Mouse (Mus musculus) limb, embryonic 15.5 days (tissue): ENCODE data around the gene Braf. TPM values are rescaled to one million over a fixed set of nuclear protein-coding genes. Genes with fewer than 3 reads are reported as not detected.
A peak's percentile ranks its signal among the peaks of the same experiment; 100 is the strongest.

Experiments used
- ATAC-seq: fragments of 200-750 bp; cut with Nextera tagmentation; 2 replicates; pipeline ENCODE4 v1.8.0; 2017; ENCODE audit warnings: low read depth, moderate TSS enrichment; ENCODE audit not compliant: insufficient number of reproducible peaks, low FRiP score, low TSS enrichment
- H3K27ac ChIP-seq: fragments of 300-500 bp; sonication (generic); 2 replicates; pipeline ENCODE4 v1.5.1; 2015; ENCODE audit warnings: moderate library complexity, mild to moderate bottlenecking, inconsistent platforms
- H3K27me3 ChIP-seq: fragments of 300-500 bp; sonication (generic); 2 replicates; pipeline ENCODE4 v1.6.1; 2015; ENCODE audit warnings: inconsistent platforms
- H3K36me3 ChIP-seq: fragments of 300-500 bp; sonication (generic); 2 replicates; pipeline ENCODE4 v1.6.1; 2015; ENCODE audit warnings: inconsistent platforms
- H3K4me1 ChIP-seq: fragments of 300-500 bp; sonication (generic); 2 replicates; pipeline ENCODE4 v1.6.1; 2015; ENCODE audit warnings: inconsistent platforms
- H3K4me2 ChIP-seq: fragments of 300-500 bp; sonication (generic); 2 replicates; pipeline ENCODE4 v1.6.1; 2015; ENCODE audit warnings: mild to moderate bottlenecking, inconsistent platforms
- H3K4me3 ChIP-seq: fragments of 300-500 bp; sonication (generic); 2 replicates; pipeline ENCODE4 v1.5.1; 2015; ENCODE audit warnings: mild to moderate bottlenecking, inconsistent platforms
- H3K9ac ChIP-seq: fragments of 300-500 bp; sonication (generic); 2 replicates; pipeline ENCODE4 v1.6.1; 2015; ENCODE audit warnings: inconsistent platforms
- H3K9me3 ChIP-seq: fragments of 300-500 bp; sonication (generic); 2 replicates; pipeline ENCODE4 v1.6.1; 2016; ENCODE audit warnings: inconsistent platforms
- WGBS: fragments of 180-500 bp; shearing (Covaris S2); methylation state at CpG from one replicate; pipeline ENCODE4 v1.1.7; 2015; 5-methylcytosine and 5-hydroxymethylcytosine counted together
- polyA plus RNA-seq: library from polyadenylated mRNA; unstranded; fragments of >200 nt; fragmentation: Nextera tagmentation; extraction: Ambion mirVana; gene quantifications from 2 replicates; pipeline ENCODE4 v1.2.1, GENCODE M21; 2015

The Braf gene
- polyA plus RNA-seq, 1 experiment from 2014 or later: 16.5 TPM

- Histone ChIP-seq H3K36me3 (peaks cover 24% of the 10 kb centered on the region), H3K4me2 (no peak overlapping the region), H3K27me3 (no peaks in the 10 kb centered on the region), H3K9me3 (no peaks in the 10 kb centered on the region), H3K27ac (no peak overlapping the region), H3K4me1 (no peaks in the 10 kb centered on the region), H3K4me3 (no peak overlapping the region), H3K9ac (no peak overlapping the region)
- WGBS: 61% methylated on average over 3 of the region's 3 CpGs
- ATAC-seq: no peak
These were observed 118.4 kb downstream of the Braf start for GRCm38 (mm10) chr6:39606862-39607261.

GRCm38 (mm10) chr6:39606056-39606455 lies 119.2 kb downstream of the Braf start:
- Histone ChIP-seq H3K9ac (no peak overlapping the region), H3K36me3 (peaks cover 24% of the 10 kb centered on the region), H3K9me3 (no peaks in the 10 kb centered on the region), H3K4me3 (no peak overlapping the region), H3K4me1 (no peaks in the 10 kb centered on the region), H3K4me2 (no peak overlapping the region), H3K27me3 (no peaks in the 10 kb centered on the region), H3K27ac (no peak overlapping the region)
- no peak for ATAC-seq
- 77% methylated on average over 6 of the region's 6 CpGs for WGBS

GRCm38 (mm10) chr6:39604565-39604964 lies 120.7 kb downstream of the Braf start:
- peaks cover 34% of the 10 kb centered on the region for H3K36me3 ChIP-seq

GRCm38 (mm10) chr6:39601828-39602227 lies 123.4 kb downstream of the Braf start:
- Histone ChIP-seq H3K4me3 (no peak overlapping the region), H3K9ac (no peak overlapping the region), H3K4me2 (no peak overlapping the region), H3K4me1 (no peaks in the 10 kb centered on the region), H3K9me3 (no peaks in the 10 kb centered on the region), H3K27me3 (no peaks in the 10 kb centered on the region), H3K27ac (no peak overlapping the region), H3K36me3 (peaks cover 46% of the 10 kb centered on the region)
- 82% methylated on average over 3 of the region's 3 CpGs for WGBS
- no peak for ATAC-seq

More at GRCm38 (mm10) chr6:39604565-39604964, 120.7 kb downstream of the Braf start:
- WGBS: 86% methylated on average over 5 of the region's 5 CpGs
- no peaks in the 10 kb centered on the region for H3K4me1 ChIP-seq
- no peaks in the 10 kb centered on the region for H3K27me3 ChIP-seq
- H3K4me3 ChIP-seq: no peak overlapping the region
- no peak for ATAC-seq
- no peak overlapping the region for H3K9ac ChIP-seq
- H3K9me3 ChIP-seq: no peaks in the 10 kb centered on the region
- H3K4me2 ChIP-seq: no peak overlapping the region
- no peak overlapping the region for H3K27ac ChIP-seq

GRCm38 (mm10) chr6:39600851-39601250 lies 124.4 kb downstream of the Braf start:
- H3K36me3 ChIP-seq: peaks cover 53% of the 10 kb centered on the region
- no peak overlapping the region for H3K27ac ChIP-seq
- no peak overlapping the region for H3K4me2 ChIP-seq
- H3K4me3 ChIP-seq: no peak overlapping the region
- no peak for ATAC-seq
- 95% methylated on average over 3 of the region's 3 CpGs for WGBS
- no peaks in the 10 kb centered on the region for H3K27me3 ChIP-seq
- H3K4me1 ChIP-seq: no peaks in the 10 kb centered on the region
- H3K9me3 ChIP-seq: no peaks in the 10 kb centered on the region
- H3K9ac ChIP-seq: no peak overlapping the region

GRCm38 (mm10) chr6:39592401-39593214 lies 132.7 kb downstream of the Braf start, which contains the start of gene Ndufb2:
Ndufb2 (plus strand) TSS chr6:39592574.
- H3K36me3 ChIP-seq: peaks cover 28% of the 10 kb centered on the region
- under 1% methylated on average over 56 of the region's 56 CpGs for WGBS
- H3K9me3 ChIP-seq: no peaks in the 10 kb centered on the region

GRCm38 (mm10) chr6:39591481-39591880 lies 133.8 kb downstream of the Braf start:
- H3K4me2 ChIP-seq: no peak overlapping the region
- H3K9ac ChIP-seq: no peak overlapping the region
- ATAC-seq: no peak
- peak overlapping the region; percentile 95 for H3K4me3 ChIP-seq
- no peaks in the 10 kb centered on the region for H3K27me3 ChIP-seq
- H3K4me1 ChIP-seq: peaks cover 7% of the 10 kb centered on the region
- no peaks in the 10 kb centered on the region for H3K9me3 ChIP-seq
- peaks cover 30% of the 10 kb centered on the region for H3K36me3 ChIP-seq
- no peak overlapping the region for H3K27ac ChIP-seq
- WGBS: 90% methylated on average over 4 of the region's 4 CpGs

More at GRCm38 (mm10) chr6:39592401-39593214, 132.7 kb downstream of the Braf start, which contains the start of gene Ndufb2:
- H3K4me2 ChIP-seq: peak within 1 kb of the TSS; percentile 68
- peaks cover 7% of the 10 kb centered on the region for H3K4me1 ChIP-seq
- ATAC-seq: peak; percentile 97
- peak within 1 kb of the TSS; percentile 93 for H3K27ac ChIP-seq
- peak within 1 kb of the TSS; percentile 95 for H3K4me3 ChIP-seq
- H3K27me3 ChIP-seq: no peaks in the 10 kb centered on the region
- peak within 1 kb of the TSS; percentile 74 for H3K9ac ChIP-seq

GRCm38 (mm10) chr6:39585517-39585916 lies 139.7 kb downstream of the Braf start, which contains the start of gene Gm42420:
Gm42420 (plus strand) TSS chr6:39585753.
- H3K27ac ChIP-seq: no peak within 1 kb of the TSS
- no peaks in the 10 kb centered on the region for H3K27me3 ChIP-seq
- H3K36me3 ChIP-seq: peaks cover 72% of the 10 kb centered on the region
- no peak within 1 kb of the TSS for H3K4me3 ChIP-seq
- H3K9ac ChIP-seq: no peak within 1 kb of the TSS
- H3K4me2 ChIP-seq: no peak within 1 kb of the TSS
- no peak for ATAC-seq
- WGBS: 91% methylated on average over 6 of the region's 6 CpGs
- H3K9me3 ChIP-seq: no peaks in the 10 kb centered on the region
- no peaks in the 10 kb centered on the region for H3K4me1 ChIP-seq

GRCm38 (mm10) chr6:39581087-39581784 lies 144.0 kb downstream of the Braf start:
- Histone ChIP-seq H3K4me2 (no peak overlapping the region), H3K27ac (no peak overlapping the region), H3K9me3 (no peaks in the 10 kb centered on the region), H3K27me3 (no peaks in the 10 kb centered on the region), H3K4me3 (no peak overlapping the region), H3K4me1 (no peaks in the 10 kb centered on the region), H3K9ac (no peak overlapping the region), H3K36me3 (peaks cover 81% of the 10 kb centered on the region)
- 76% methylated on average over 7 of the region's 7 CpGs for WGBS
- ATAC-seq: no peak

GRCm38 (mm10) chr6:39580558-39580957 lies 144.7 kb downstream of the Braf start:
- no peak for ATAC-seq

GRCm38 (mm10) chr6:39579552-39579951 lies 145.7 kb downstream of the Braf start:
- Histone ChIP-seq H3K9ac (no peak overlapping the region), H3K4me2 (no peak overlapping the region), H3K36me3 (peaks cover 71% of the 10 kb centered on the region), H3K4me3 (no peak overlapping the region), H3K4me1 (peaks cover 6% of the 10 kb centered on the region), H3K27ac (no peak overlapping the region), H3K27me3 (no peaks in the 10 kb centered on the region), H3K9me3 (no peaks in the 10 kb centered on the region)
- ATAC-seq: no peak
- WGBS: 92% methylated on average over 7 of the region's 7 CpGs

More at GRCm38 (mm10) chr6:39580558-39580957, 144.7 kb downstream of the Braf start:
- no peak overlapping the region for H3K4me2 ChIP-seq
- no peak overlapping the region for H3K27ac ChIP-seq
- H3K36me3 ChIP-seq: peaks cover 77% of the 10 kb centered on the region
- no peak overlapping the region for H3K4me3 ChIP-seq
- WGBS: 68% methylated on average over 2 of the region's 2 CpGs
- no peaks in the 10 kb centered on the region for H3K4me1 ChIP-seq
- H3K9ac ChIP-seq: no peak overlapping the region
- no peaks in the 10 kb centered on the region for H3K9me3 ChIP-seq
- H3K27me3 ChIP-seq: no peaks in the 10 kb centered on the region

- Histone ChIP-seq H3K4me1 (peaks cover 14% of the 10 kb centered on the region), H3K36me3 (peaks cover 37% of the 10 kb centered on the region), H3K9me3 (no peaks in the 10 kb centered on the region), H3K27ac (no peak overlapping the region), H3K27me3 (no peaks in the 10 kb centered on the region), H3K9ac (no peak overlapping the region; the same call in 1 of the 2 replicates), H3K4me2 (peak overlapping the region; percentile 86), H3K4me3 (peak overlapping the region; percentile 96)
- ATAC-seq: no peak
- WGBS: 69% methylated on average over 7 of the region's 7 CpGs
These were observed 150.3 kb downstream of the Braf start for GRCm38 (mm10) chr6:39574951-39575350.
